Mouse (Mus musculus) testis, postnatal 10 days (tissue): Measurements from ENCODE around the gene Bmi1.

ENCODE experiments used
- DNase-seq: peaks from one replicate; pipeline ENCODE4 v3.0.0; 2021; ENCODE audit warnings: low spot score

The Bmi1 gene

GRCm38 (mm10) chr2:18725880-18726279 is 49.1 kb downstream of the Bmi1 start:
- DNase-seq, result no peak

DNA sequence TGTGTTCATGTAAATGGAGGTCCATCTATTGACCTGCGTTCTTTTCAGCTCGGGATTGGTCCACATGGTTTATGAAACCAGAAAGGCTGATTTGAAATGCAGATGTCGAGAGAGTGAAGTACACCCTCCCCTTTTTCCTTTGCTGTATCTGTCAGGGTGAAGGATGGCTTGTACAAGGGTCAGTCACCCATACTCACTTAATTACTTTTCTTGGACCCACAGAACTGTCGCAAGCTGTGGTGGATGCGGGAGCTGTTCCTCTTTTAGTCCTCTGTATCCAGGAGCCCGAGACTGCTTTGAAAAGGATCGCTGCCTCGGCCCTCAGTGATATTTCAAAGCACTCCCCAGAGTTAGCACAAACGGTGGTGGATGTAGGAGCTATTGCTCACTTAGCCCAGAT is 54.9 kb downstream of the Bmi1 start:
- no peak for DNase-seq

GRCm38 (mm10) chr2:18734394-18735127 is 57.7 kb downstream of the Bmi1 start:
- DNase-seq, result no peak
